Mouse (Mus musculus) testis, adult 2 months (tissue): ENCODE measurements around the gene Tmem30a. TPM values are rescaled to one million over a fixed set of nuclear protein-coding genes. Genes with fewer than 3 reads are reported as not detected.

Source experiments
- H3K27ac ChIP-seq: fragments of 200-500 bp; 2 replicates; pipeline ENCODE4 v1.5.1; 2012; ENCODE audit warnings: low read depth, low read length; ENCODE audit not compliant: control insufficient read depth, insufficient read depth
- H3K27me3 ChIP-seq: fragments of 200-500 bp; 2 replicates; pipeline ENCODE4 v1.6.1; 2012; ENCODE audit warnings: mild to moderate bottlenecking, low read length, moderate library complexity; ENCODE audit not compliant: control insufficient read depth, insufficient read depth
- H3K36me3 ChIP-seq: fragments of 200-500 bp; 2 replicates; pipeline ENCODE4 v1.6.1; 2012; ENCODE audit warnings: mild to moderate bottlenecking, low read length; ENCODE audit not compliant: control insufficient read depth, insufficient read depth
- H3K4me1 ChIP-seq: fragments of 200-500 bp; 2 replicates; pipeline ENCODE4 v1.6.1; 2012; ENCODE audit warnings: low read length; ENCODE audit not compliant: control insufficient read depth, insufficient read depth
- H3K4me3 ChIP-seq: fragments of 200-500 bp; 2 replicates; pipeline ENCODE4 v1.5.1; 2012; ENCODE audit warnings: low read depth, mild to moderate bottlenecking, low read length, moderate library complexity, mixed read lengths; ENCODE audit not compliant: control insufficient read depth
- CTCF ChIP-seq: fragments of 200-500 bp; IDR thresholded peaks from 2 replicates; pipeline ENCODE4 v1.5.1; 2012; ENCODE audit warnings: low read depth, mild to moderate bottlenecking, inconsistent platforms, low read length, moderate library complexity; ENCODE audit not compliant: control insufficient read depth, insufficient read depth, insufficient replicate concordance
- POLR2A ChIP-seq: fragments of 200-500 bp; IDR thresholded peaks from 2 replicates; pipeline ENCODE4 v1.6.1; 2012; ENCODE audit warnings: low read depth, mild to moderate bottlenecking, inconsistent platforms, low read length, moderate library complexity; ENCODE audit not compliant: control insufficient read depth
- polyA plus RNA-seq: library from polyadenylated mRNA; depleted of rRNA; stranded (reverse); fragments of >200 nt; gene quantifications from 2 replicates; pipeline ENCODE4 v1.2.3, GENCODE M21; 2012

Gene Tmem30a
- polyA plus RNA-seq, 1 experiment, result 59.8 TPM

- no peak overlapping the region for H3K27ac ChIP-seq
- TF ChIP-seq CTCF (no peak), POLR2A (no peak)
- H3K36me3 ChIP-seq, result no peaks in the 10 kb centered on the region
- no peak overlapping the region for H3K4me3 ChIP-seq
- no peaks in the 10 kb centered on the region for H3K4me1 ChIP-seq
- H3K27me3 ChIP-seq, result no peaks in the 10 kb centered on the region
Observed at GRCm38 (mm10) chr9:79784934-79785793, 8.1 kb downstream of the Tmem30a start.

GRCm38 (mm10) chr9:79784439-79784838, 8.9 kb downstream of the Tmem30a start:
- H3K4me3 ChIP-seq, result no peak overlapping the region
- TF ChIP-seq POLR2A, result no peak
- TF ChIP-seq CTCF, result no peak
- H3K36me3 ChIP-seq, result no peaks in the 10 kb centered on the region
- H3K27me3 ChIP-seq, result no peaks in the 10 kb centered on the region
- H3K27ac ChIP-seq, result no peak overlapping the region
- no peaks in the 10 kb centered on the region for H3K4me1 ChIP-seq

GRCm38 (mm10) chr9:79779354-79779753, 14.0 kb downstream of the Tmem30a start:
- H3K36me3 ChIP-seq, result no peaks in the 10 kb centered on the region; the same call in 1 of the 2 replicates
- no peaks in the 10 kb centered on the region for H3K4me1 ChIP-seq
- TF ChIP-seq CTCF (no peak), POLR2A (no peak)
- no peak overlapping the region for H3K4me3 ChIP-seq
- H3K27ac ChIP-seq, result no peak overlapping the region
- no peaks in the 10 kb centered on the region for H3K27me3 ChIP-seq

- no peaks in the 10 kb centered on the region for H3K4me1 ChIP-seq
- TF ChIP-seq POLR2A (no peak), CTCF (no peak)
- H3K27me3 ChIP-seq, result no peaks in the 10 kb centered on the region
- no peaks in the 10 kb centered on the region; the same call in 1 of the 2 replicates for H3K36me3 ChIP-seq
- H3K4me3 ChIP-seq, result no peak overlapping the region
- H3K27ac ChIP-seq, result no peak overlapping the region
Observed at GRCm38 (mm10) chr9:79766991-79767545, 26.2 kb downstream of the Tmem30a start.

GRCm38 (mm10) chr9:79765329-79765728, 28.0 kb downstream of the Tmem30a start:
- H3K4me3 ChIP-seq, result no peak overlapping the region
- no peak overlapping the region for H3K27ac ChIP-seq
- H3K27me3 ChIP-seq, result no peaks in the 10 kb centered on the region
- no peak for TF ChIP-seq POLR2A
- TF ChIP-seq CTCF, result no peak
- no peaks in the 10 kb centered on the region for H3K36me3 ChIP-seq
- no peaks in the 10 kb centered on the region for H3K4me1 ChIP-seq

- H3K36me3 ChIP-seq, result no peaks in the 10 kb centered on the region
- no peak overlapping the region for H3K27ac ChIP-seq
- H3K4me3 ChIP-seq, result no peak overlapping the region
- H3K4me1 ChIP-seq, result no peaks in the 10 kb centered on the region
- H3K27me3 ChIP-seq, result no peaks in the 10 kb centered on the region
- no peak for TF ChIP-seq CTCF
- TF ChIP-seq POLR2A, result no peak
Observed at GRCm38 (mm10) chr9:79762519-79762918, 30.8 kb downstream of the Tmem30a start.

- peak overlapping the region; percentile 100 for H3K4me3 ChIP-seq
- no peak for TF ChIP-seq CTCF
- TF ChIP-seq POLR2A, result no peak
- no peaks in the 10 kb centered on the region for H3K27me3 ChIP-seq
- no peaks in the 10 kb centered on the region for H3K4me1 ChIP-seq
- no peaks in the 10 kb centered on the region for H3K36me3 ChIP-seq
- peak overlapping the region; percentile 99 for H3K27ac ChIP-seq
Observed at GRCm38 (mm10) chr9:79760076-79760475, 33.2 kb downstream of the Tmem30a start.
